Mouse (Mus musculus) lung, postnatal 0 days (tissue): Measurements from ENCODE around the gene Sept5. TPM values are rescaled to one million over a fixed set of nuclear protein-coding genes. Genes with fewer than 3 reads are reported as not detected.

Experiments
- ATAC-seq: fragments of 200-750 bp; cut with Nextera tagmentation; 2 replicates; pipeline ENCODE4 v1.8.0; 2017; ENCODE audit warnings: moderate library complexity
- DNase-seq: peaks from one replicate; pipeline ENCODE4 v3.0.0-alpha.2; 2016; ENCODE audit warnings: low spot score
- H3K27ac ChIP-seq: fragments of 300-500 bp; sonication (generic); 2 replicates; pipeline ENCODE4 v1.5.1; 2014; ENCODE audit warnings: antibody characterized with exemption, mild to moderate bottlenecking, low read length, mixed read lengths
- H3K27me3 ChIP-seq: fragments of 300-500 bp; sonication (generic); replicated peaks from 2 replicates; pipeline ENCODE4 v1.6.1; 2014; ENCODE audit warnings: low read length, mixed read lengths; ENCODE audit not compliant: insufficient read depth
- H3K36me3 ChIP-seq: fragments of 300-500 bp; sonication (generic); 2 replicates; pipeline ENCODE4 v1.6.1; 2014; ENCODE audit warnings: low read length, mixed read lengths; ENCODE audit not compliant: insufficient read depth
- H3K4me1 ChIP-seq: fragments of 300-500 bp; sonication (generic); 2 replicates; pipeline ENCODE4 v1.6.1; 2014; ENCODE audit warnings: antibody characterized with exemption, low read depth, low read length, mixed read lengths; ENCODE audit not compliant: insufficient read depth
- H3K4me2 ChIP-seq: fragments of 300-500 bp; sonication (generic); replicated peaks from 2 replicates; pipeline ENCODE4 v1.6.1; 2014; ENCODE audit warnings: low read depth, mild to moderate bottlenecking, low read length, moderate library complexity, mixed read lengths
- H3K4me3 ChIP-seq: fragments of 300-500 bp; sonication (generic); 2 replicates; pipeline ENCODE4 v1.5.1; 2014; ENCODE audit warnings: low read depth, low read length
- H3K9ac ChIP-seq: fragments of 300-500 bp; sonication (generic); replicated peaks from 2 replicates; pipeline ENCODE4 v1.6.1; 2014; ENCODE audit warnings: low read depth, mild to moderate bottlenecking
- H3K9me3 ChIP-seq: fragments of 300-500 bp; sonication (generic); 2 replicates; pipeline ENCODE4 v1.6.1; 2016; ENCODE audit warnings: low read length, mixed read lengths
- CTCF ChIP-seq: IDR thresholded peaks from 2 replicates; pipeline ENCODE4 v1.5.1; 2016; ENCODE audit warnings: antibody characterized with exemption, mild to moderate bottlenecking
- EP300 ChIP-seq: IDR thresholded peaks from 2 replicates; pipeline ENCODE4 v1.6.1; 2016; ENCODE audit warnings: antibody characterized with exemption, mild to moderate bottlenecking, control low read depth
- WGBS: fragments of 180-500 bp; shearing (Covaris S2); extraction: QIAGEN DNeasy Blood & Tissue Kit; methylation state at CpG from one replicate; pipeline ENCODE4 v1.1.7; 2014; 5-methylcytosine and 5-hydroxymethylcytosine counted together
- polyA plus RNA-seq: library from polyadenylated mRNA; unstranded; fragments of >200 nt; fragmentation: Nextera tagmentation; extraction: Ambion mirVana; gene quantifications from 2 replicates; pipeline ENCODE4 v1.2.1, GENCODE M21; 2015

Sept5 gene
- polyA plus RNA-seq, 1 experiment from 2014 or later, result 8.5 TPM

DNA sequence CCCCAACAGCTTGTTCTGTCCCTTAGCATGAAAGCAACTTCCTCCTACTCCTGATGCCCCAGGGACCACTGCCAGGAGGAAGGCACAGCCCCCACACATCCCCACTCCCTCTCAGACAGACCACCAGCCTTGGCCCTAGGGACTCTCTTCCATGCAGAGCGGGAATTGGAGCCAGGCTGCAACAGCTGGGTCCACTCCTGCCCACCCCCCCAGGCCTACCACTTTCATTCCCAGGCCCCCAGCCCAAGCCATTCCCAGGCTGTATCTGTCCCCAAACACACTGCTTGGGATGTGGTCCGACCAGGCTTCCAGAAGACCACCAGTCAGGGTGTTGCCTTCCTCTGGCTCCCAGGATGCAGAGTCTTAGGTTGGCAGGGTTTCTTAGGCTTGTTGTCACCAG lies 20.7 kb downstream of the Sept5 start:
- ATAC-seq, result no peak
- 61% methylated on average over 2 of the region's 2 CpGs for WGBS
- H3K9ac ChIP-seq, result no peak overlapping the region

DNA sequence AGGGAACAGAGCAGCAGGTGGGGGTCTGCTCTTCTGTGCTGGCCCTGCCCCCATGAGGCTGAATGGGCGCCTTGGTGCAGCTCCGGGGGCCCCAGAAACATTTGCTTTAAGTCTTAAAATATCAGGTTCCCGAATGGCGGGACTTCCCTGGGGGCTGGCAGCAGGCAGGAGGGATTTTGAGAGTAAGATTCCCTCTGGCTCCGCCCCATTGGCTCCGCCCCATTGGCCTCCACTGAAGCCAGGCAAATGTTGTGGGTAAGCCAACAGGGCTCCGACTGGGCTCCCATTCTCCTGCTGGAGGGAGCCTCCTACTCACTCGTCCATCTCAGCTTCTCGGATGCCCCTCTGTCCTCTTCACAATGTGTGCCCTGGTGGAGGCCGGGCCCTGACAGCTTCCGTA lies 21.5 kb downstream of the Sept5 start:
- H3K4me1 ChIP-seq, result no peaks in the 10 kb centered on the region; the same call in 1 of the 2 replicates
- TF ChIP-seq EP300, result no peak
- TF ChIP-seq CTCF, result no peak
- ATAC-seq, result no peak
- H3K9ac ChIP-seq, result no peak overlapping the region
- no peak overlapping the region for H3K4me3 ChIP-seq
- H3K4me2 ChIP-seq, result no peak overlapping the region
- H3K36me3 ChIP-seq, result no peaks in the 10 kb centered on the region
- WGBS, result 19% methylated on average over 11 of the region's 11 CpGs
- H3K27ac ChIP-seq, result no peak overlapping the region
- DNase-seq, result no peak
- H3K9me3 ChIP-seq, result no peaks in the 10 kb centered on the region
- no peaks in the 10 kb centered on the region for H3K27me3 ChIP-seq

More for the DNA sequence above, 20.7 kb downstream of the Sept5 start:
- TF ChIP-seq CTCF (no peak), EP300 (no peak)
- Histone ChIP-seq H3K9me3 (no peaks in the 10 kb centered on the region), H3K36me3 (no peaks in the 10 kb centered on the region), H3K27me3 (no peaks in the 10 kb centered on the region), H3K4me3 (no peak overlapping the region), H3K4me1 (no peaks in the 10 kb centered on the region; the same call in 1 of the 2 replicates), H3K4me2 (no peak overlapping the region), H3K27ac (no peak overlapping the region)
- no peak for DNase-seq

DNA sequence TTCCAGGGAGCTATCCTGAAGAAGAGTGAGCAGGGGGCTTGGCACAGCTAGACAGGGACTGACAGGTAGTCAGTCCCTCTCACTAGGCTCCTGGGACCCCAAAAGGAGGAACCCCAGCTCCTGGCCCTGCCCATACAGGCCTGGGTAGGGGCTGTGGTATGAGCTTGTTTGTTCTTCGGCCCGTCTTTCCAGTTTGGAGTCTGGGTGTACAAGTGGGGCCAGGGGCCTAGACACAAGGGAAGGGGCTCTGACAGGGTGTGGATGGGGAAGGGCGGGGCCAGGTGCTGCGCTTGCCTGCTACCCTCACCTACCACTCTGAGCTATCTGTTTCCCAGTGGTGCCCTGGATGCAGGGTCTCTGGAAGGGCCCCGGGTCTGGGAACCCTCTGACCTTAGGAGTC lies 24.0 kb downstream of the Sept5 start:
- H3K4me1 ChIP-seq, result no peaks in the 10 kb centered on the region; the same call in 1 of the 2 replicates
- TF ChIP-seq CTCF (no peak), EP300 (no peak)
- H3K4me2 ChIP-seq, result no peak overlapping the region
- H3K9me3 ChIP-seq, result no peaks in the 10 kb centered on the region
- no peak overlapping the region for H3K9ac ChIP-seq
- WGBS, result 60% methylated on average over 5 of the region's 5 CpGs
- H3K27ac ChIP-seq, result no peak overlapping the region
- DNase-seq (no peak), ATAC-seq (no peak)
- no peaks in the 10 kb centered on the region for H3K36me3 ChIP-seq
- H3K4me3 ChIP-seq, result no peak overlapping the region
- H3K27me3 ChIP-seq, result no peaks in the 10 kb centered on the region

DNA sequence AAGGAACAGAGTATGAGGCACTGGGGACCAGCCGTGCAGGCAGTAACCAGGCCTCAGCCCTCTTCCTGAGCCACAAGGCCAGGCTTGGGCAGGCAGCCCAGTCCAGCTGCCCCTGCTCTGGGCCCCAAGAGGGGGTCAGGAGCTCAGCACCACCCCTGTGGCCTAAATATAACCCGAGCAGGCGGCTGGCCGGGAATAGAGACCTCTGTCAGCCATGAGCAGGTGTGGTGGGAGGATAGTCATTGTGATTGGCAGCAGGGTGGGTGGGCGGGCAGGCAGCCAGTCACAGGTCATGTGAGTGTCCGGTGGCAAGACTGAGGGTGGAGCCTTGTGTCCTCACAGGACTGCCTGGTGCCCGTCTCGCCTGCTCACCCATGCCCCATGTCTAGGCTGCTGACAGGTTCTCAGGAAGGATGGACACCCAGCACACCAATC lies 25.5 kb downstream of the Sept5 start:
- Histone ChIP-seq H3K4me2 (no peak overlapping the region), H3K9ac (no peak overlapping the region), H3K27me3 (no peaks in the 10 kb centered on the region), H3K4me1 (no peaks in the 10 kb centered on the region; the same call in 1 of the 2 replicates), H3K4me3 (no peak overlapping the region), H3K36me3 (no peaks in the 10 kb centered on the region), H3K9me3 (no peaks in the 10 kb centered on the region), H3K27ac (no peak overlapping the region)
- TF ChIP-seq EP300, result no peak
- TF ChIP-seq CTCF, result no peak
- WGBS, result 35% methylated on average over 8 of the region's 8 CpGs
- peak; percentile 31 for ATAC-seq
- no peak for DNase-seq

DNA sequence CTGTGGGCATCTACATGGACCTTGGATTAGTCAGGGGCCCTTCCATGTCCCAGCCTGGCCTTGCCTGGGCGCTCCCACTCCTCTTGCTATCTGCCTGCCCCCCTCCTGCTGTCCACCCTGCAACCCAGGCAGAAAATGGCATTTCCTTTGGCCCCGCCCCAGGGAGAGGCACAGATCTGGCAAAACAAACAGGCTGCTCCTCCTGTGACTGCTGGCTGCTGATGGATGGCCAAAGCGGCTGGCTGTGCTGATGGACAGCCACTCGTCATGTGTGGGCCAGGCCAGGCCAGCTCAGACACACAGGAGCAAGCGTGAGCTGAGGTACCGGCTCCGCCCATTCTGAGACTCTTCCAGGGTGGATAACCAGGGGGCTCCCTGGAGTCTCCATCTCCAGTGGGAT lies 28.3 kb downstream of the Sept5 start:
- no peaks in the 10 kb centered on the region for H3K27me3 ChIP-seq
- no peaks in the 10 kb centered on the region for H3K4me1 ChIP-seq
- H3K4me2 ChIP-seq, result no peak overlapping the region
- no peaks in the 10 kb centered on the region for H3K9me3 ChIP-seq
- H3K27ac ChIP-seq, result no peak overlapping the region
- WGBS, result 50% methylated on average over 7 of the region's 7 CpGs
- no peak overlapping the region for H3K9ac ChIP-seq
- TF ChIP-seq CTCF, result no peak
- TF ChIP-seq EP300, result no peak
- ATAC-seq (no peak), DNase-seq (no peak)
- H3K4me3 ChIP-seq, result no peak overlapping the region
- no peaks in the 10 kb centered on the region for H3K36me3 ChIP-seq

DNA sequence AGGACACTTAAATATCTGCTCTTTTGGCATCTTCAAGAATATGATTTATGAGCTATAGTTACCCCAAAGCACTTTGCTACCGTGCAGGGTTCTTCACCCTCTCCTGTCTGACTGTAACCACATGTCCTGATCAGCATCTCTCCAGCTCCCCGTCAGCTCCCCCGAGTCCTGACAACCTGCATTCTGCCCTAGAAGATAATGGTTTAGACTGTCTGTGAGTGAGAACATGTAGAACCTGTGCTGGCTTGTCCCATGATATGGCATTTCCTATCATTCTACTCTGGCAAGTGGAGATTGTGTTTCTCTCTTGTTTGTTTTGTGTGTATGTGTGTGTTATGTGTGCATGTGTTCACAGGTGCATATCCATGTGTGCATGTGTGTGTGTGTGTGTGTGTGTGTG lies 31.7 kb downstream of the Sept5 start:
- 66% methylated on average over 3 of the region's 3 CpGs for WGBS
- Histone ChIP-seq H3K4me1 (no peaks in the 10 kb centered on the region), H3K9ac (no peak overlapping the region), H3K9me3 (no peaks in the 10 kb centered on the region), H3K4me3 (no peak overlapping the region), H3K27ac (no peak overlapping the region), H3K27me3 (peaks cover 3% of the 10 kb centered on the region; the same call in 1 of the 2 replicates), H3K4me2 (no peak overlapping the region), H3K36me3 (no peaks in the 10 kb centered on the region)
- no peak for DNase-seq
- TF ChIP-seq EP300, result no peak
- no peak for TF ChIP-seq CTCF
- no peak for ATAC-seq

DNA sequence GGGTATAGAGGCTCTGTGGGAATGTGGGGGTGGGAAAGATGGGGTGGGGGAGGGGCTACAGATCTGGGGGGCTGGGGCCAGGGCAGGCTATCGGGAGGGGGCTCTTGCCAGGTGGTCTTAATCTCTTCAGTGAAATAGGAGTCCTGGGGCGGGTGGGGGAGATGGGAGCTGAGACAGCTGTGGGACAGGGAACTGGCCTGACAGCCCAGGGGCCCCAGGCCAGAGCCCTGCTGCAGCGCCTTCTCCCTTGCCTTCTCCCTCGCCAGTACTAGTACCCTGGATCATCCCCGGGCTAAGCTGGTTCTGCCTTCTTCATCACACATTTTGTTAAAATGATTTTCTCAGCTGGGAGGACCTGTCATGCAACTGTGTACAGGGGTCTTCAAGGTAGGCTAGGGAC lies 33.5 kb downstream of the Sept5 start:
- Histone ChIP-seq H3K27ac (no peak overlapping the region), H3K4me2 (no peak overlapping the region), H3K9me3 (no peaks in the 10 kb centered on the region), H3K4me3 (no peak overlapping the region), H3K4me1 (peaks cover 6% of the 10 kb centered on the region; the same call in 1 of the 2 replicates), H3K9ac (no peak overlapping the region), H3K27me3 (peaks cover 13% of the 10 kb centered on the region), H3K36me3 (no peaks in the 10 kb centered on the region)
- TF ChIP-seq CTCF, result no peak
- no peak for TF ChIP-seq EP300
- 50% methylated on average over 5 of the region's 5 CpGs for WGBS
- DNase-seq, result no peak
- no peak for ATAC-seq
